Mouse (Mus musculus) T-cell, adult 2 months (primary cell): Measurements from ENCODE around the gene Nfkbib.

ENCODE experiments used
- DNase-seq: peaks from one replicate; pipeline ENCODE4 v3.0.0; 2022; ENCODE audit warnings: low spot score

Gene Nfkbib

GRCm38 (mm10) chr7:28767462-28767965 lies at the start of gene Nfkbib:
Gene Nfkbib, minus strand, starts transcription at chr7:28767512.
- DNase-seq: no peak

GRCm38 (mm10) chr7:28816920-28817319 lies 49.6 kb upstream of the Nfkbib start:
- DNase-seq: no peak

GRCm38 (mm10) chr7:28816201-28816600 lies 48.9 kb upstream of the Nfkbib start:
- DNase-seq: peak; percentile 18

- DNase-seq: no peak
These were observed 47.9 kb upstream of the Nfkbib start for GRCm38 (mm10) chr7:28815230-28815629.

GRCm38 (mm10) chr7:28814306-28815034 lies 47.2 kb upstream of the Nfkbib start:
- no peak for DNase-seq

GRCm38 (mm10) chr7:28812949-28813348 lies 45.6 kb upstream of the Nfkbib start:
- peak; percentile 22 for DNase-seq

- DNase-seq: no peak
These were observed 45.1 kb upstream of the Nfkbib start for GRCm38 (mm10) chr7:28812436-28812835.

- DNase-seq: no peak
These were observed 44.4 kb upstream of the Nfkbib start for GRCm38 (mm10) chr7:28811640-28812275.

GRCm38 (mm10) chr7:28811228-28811627 lies 43.9 kb upstream of the Nfkbib start:
- peak; percentile 94 for DNase-seq

GRCm38 (mm10) chr7:28810107-28811066 lies 43.1 kb upstream of the Nfkbib start:
- DNase-seq: peak; percentile 99

GRCm38 (mm10) chr7:28809401-28810089 lies 42.2 kb upstream of the Nfkbib start:
- peak; percentile 78 for DNase-seq

- DNase-seq: peak; percentile 92
These were observed 41.7 kb upstream of the Nfkbib start for GRCm38 (mm10) chr7:28808957-28809393.

- peak; percentile 63 for DNase-seq
These were observed 41.1 kb upstream of the Nfkbib start, which contains the start of gene Hnrnpl for GRCm38 (mm10) chr7:28808221-28808941. Gene Hnrnpl, plus strand, starts transcription at chr7:28808541.

- DNase-seq: no peak
These were observed 40.4 kb upstream of the Nfkbib start for GRCm38 (mm10) chr7:28807641-28808220.

GRCm38 (mm10) chr7:28806869-28807268 lies 39.6 kb upstream of the Nfkbib start:
- DNase-seq: peak; percentile 43

- DNase-seq: no peak
These were observed 36.4 kb upstream of the Nfkbib start for GRCm38 (mm10) chr7:28803756-28804155.

GRCm38 (mm10) chr7:28802846-28803588 lies 35.7 kb upstream of the Nfkbib start:
- DNase-seq: no peak

GRCm38 (mm10) chr7:28801901-28802670 lies 34.8 kb upstream of the Nfkbib start:
- DNase-seq: no peak

- no peak for DNase-seq
These were observed 34.1 kb upstream of the Nfkbib start for GRCm38 (mm10) chr7:28801451-28801850.
